Mouse (Mus musculus) embryonic facial prominence, embryonic 15.5 days (tissue): ENCODE results near the gene Ppp4c. TPM values are rescaled to one million over a fixed set of nuclear protein-coding genes. Genes with fewer than 3 reads are reported as not detected.
A peak's percentile ranks its signal among the peaks of the same experiment; 100 is the strongest.
"Not testable (repeated sequence)": the region's sequence is repeated elsewhere in the genome, so short reads cannot be mapped to it uniquely, and the experiment has no call there.

Experiments used
- ATAC-seq: fragments of 200-750 bp; cut with Nextera tagmentation; 2 replicates; pipeline ENCODE4 v1.8.0; 2017; ENCODE audit warnings: low read depth, moderate TSS enrichment; ENCODE audit not compliant: insufficient number of reproducible peaks, low FRiP score, low TSS enrichment
- H3K27ac ChIP-seq: fragments of 300-500 bp; sonication (generic); replicated peaks from 2 replicates; pipeline ENCODE4 v1.5.1; 2015; ENCODE audit warnings: mild to moderate bottlenecking, inconsistent platforms
- H3K27me3 ChIP-seq: fragments of 300-500 bp; sonication (generic); 2 replicates; pipeline ENCODE4 v1.6.1; 2015; ENCODE audit warnings: inconsistent platforms
- H3K36me3 ChIP-seq: fragments of 300-500 bp; sonication (generic); 2 replicates; pipeline ENCODE4 v1.6.1; 2015; ENCODE audit warnings: mild to moderate bottlenecking, inconsistent platforms
- H3K4me1 ChIP-seq: fragments of 300-500 bp; sonication (generic); 2 replicates; pipeline ENCODE4 v1.6.1; 2015; ENCODE audit warnings: inconsistent platforms
- H3K4me2 ChIP-seq: fragments of 300-500 bp; sonication (generic); replicated peaks from 2 replicates; pipeline ENCODE4 v1.6.1; 2015; ENCODE audit warnings: mild to moderate bottlenecking, inconsistent platforms
- H3K4me3 ChIP-seq: fragments of 300-500 bp; sonication (generic); replicated peaks from 2 replicates; pipeline ENCODE4 v1.5.1; 2015; ENCODE audit warnings: mild to moderate bottlenecking, inconsistent platforms
- H3K9ac ChIP-seq: fragments of 300-500 bp; sonication (generic); 2 replicates; pipeline ENCODE4 v1.6.1; 2015; ENCODE audit warnings: inconsistent platforms
- H3K9me3 ChIP-seq: fragments of 300-500 bp; sonication (generic); replicated peaks from 2 replicates; pipeline ENCODE4 v1.6.1; 2016; ENCODE audit warnings: inconsistent platforms
- WGBS: fragments of 180-500 bp; shearing (Covaris S2); methylation state at CpG from one replicate; pipeline ENCODE4 v1.1.7; 2015; 5-methylcytosine and 5-hydroxymethylcytosine counted together
- polyA plus RNA-seq: library from polyadenylated mRNA; unstranded; fragments of >200 nt; fragmentation: Nextera tagmentation; extraction: Ambion mirVana; gene quantifications from 2 replicates; pipeline ENCODE4 v1.2.1, GENCODE M21; 2015

Gene Ppp4c
- polyA plus RNA-seq, 1 experiment from 2014 or later: 234 TPM

DNA sequence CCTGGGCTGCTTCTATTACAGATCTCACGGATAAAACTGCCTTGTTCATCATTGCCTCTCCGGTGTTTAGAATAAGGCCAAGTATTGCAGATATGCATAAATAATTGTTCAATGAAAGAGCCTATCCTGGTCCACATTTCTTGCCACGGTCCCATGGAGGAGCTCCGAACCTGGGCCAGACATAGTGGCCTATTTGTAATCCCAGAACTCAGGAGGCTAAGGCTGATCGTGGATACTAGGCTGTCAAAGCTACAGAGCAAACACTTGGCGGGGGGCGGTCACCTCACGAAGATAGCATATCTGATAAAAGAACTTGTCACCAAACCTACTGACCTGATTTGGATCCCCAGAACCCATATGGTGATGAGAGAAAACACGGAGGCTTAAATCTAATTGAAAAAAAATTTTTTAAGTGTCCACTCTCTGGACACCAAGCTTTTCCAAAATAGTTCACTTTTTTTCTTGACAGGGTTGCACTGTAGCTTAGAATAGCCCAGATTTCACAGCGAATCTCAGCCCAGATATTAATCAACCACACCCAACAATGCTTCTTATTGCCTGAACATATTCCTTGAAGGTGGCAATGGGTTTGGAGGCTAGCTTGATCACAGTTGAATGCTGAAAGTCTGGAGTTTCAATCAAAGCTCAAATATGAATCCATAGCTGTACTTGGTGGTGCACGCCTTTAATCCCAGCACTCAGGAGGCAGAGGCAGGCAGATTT lies 586 bp upstream of the Ppp4c start:
- peak overlapping the region; percentile 99 for H3K27ac ChIP-seq
- peaks cover 40% of the 10 kb centered on the region for H3K4me1 ChIP-seq
- peak; percentile 0; the same call in 1 of the 2 replicates for ATAC-seq
- H3K9me3 ChIP-seq: no peaks in the 10 kb centered on the region
- H3K4me2 ChIP-seq: peak overlapping the region; percentile 56
- H3K27me3 ChIP-seq: no peaks in the 10 kb centered on the region
- H3K4me3 ChIP-seq: peak overlapping the region; percentile 98
- WGBS: 25% methylated on average over 11 of the region's 11 CpGs
- H3K9ac ChIP-seq: 0 out of 2 replicates have a peak overlapping the region, but pooled peaks have one; percentile 6
- peaks cover 65% of the 10 kb centered on the region for H3K36me3 ChIP-seq

GRCm38 (mm10) chr7:126789141-126789540 lies 3.2 kb downstream of the Ppp4c start:
- Histone ChIP-seq H3K27me3 (no peaks in the 10 kb centered on the region), H3K4me3 (no peak overlapping the region), H3K36me3 (peaks cover 67% of the 10 kb centered on the region), H3K9ac (no peak overlapping the region), H3K4me2 (no peak overlapping the region), H3K4me1 (peaks cover 21% of the 10 kb centered on the region), H3K27ac (no peak overlapping the region), H3K9me3 (no peaks in the 10 kb centered on the region)
- WGBS: 88% methylated on average over 4 of the region's 4 CpGs
- no peak for ATAC-seq

GRCm38 (mm10) chr7:126786142-126786541 lies 6.2 kb downstream of the Ppp4c start:
- H3K36me3 ChIP-seq: peaks cover 67% of the 10 kb centered on the region
- H3K4me2 ChIP-seq: no peak overlapping the region
- no peak for ATAC-seq
- H3K27ac ChIP-seq: no peak overlapping the region
- no peaks in the 10 kb centered on the region for H3K27me3 ChIP-seq
- no peaks in the 10 kb centered on the region for H3K9me3 ChIP-seq
- WGBS: 91% methylated on average over 14 of the region's 14 CpGs
- peaks cover 14% of the 10 kb centered on the region for H3K4me1 ChIP-seq
- no peak overlapping the region for H3K9ac ChIP-seq
- H3K4me3 ChIP-seq: no peak overlapping the region

DNA sequence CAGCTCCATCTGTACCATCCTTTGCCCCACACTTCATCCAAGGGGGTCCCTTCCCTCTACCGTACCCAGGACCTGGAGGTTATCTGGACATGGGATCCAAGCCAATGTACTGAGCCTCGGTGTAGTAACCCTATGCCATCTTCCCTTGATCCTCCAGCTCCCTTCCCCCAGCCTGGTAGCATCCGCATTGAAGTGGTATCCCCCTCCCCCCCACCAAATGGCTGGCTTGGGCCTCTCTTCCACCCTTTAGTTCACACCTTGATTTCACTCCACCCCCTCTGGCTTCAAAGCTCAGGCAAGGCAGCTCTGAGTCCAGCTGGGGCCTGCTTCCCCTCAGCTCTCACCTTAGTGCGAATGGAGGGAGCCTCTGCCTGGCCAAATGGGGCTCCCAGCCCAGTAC lies 7.2 kb downstream of the Ppp4c start:
- Histone ChIP-seq H3K27ac (no peak overlapping the region), H3K4me3 (no peak overlapping the region), H3K9ac (no peak overlapping the region), H3K9me3 (no peaks in the 10 kb centered on the region), H3K36me3 (peaks cover 65% of the 10 kb centered on the region), H3K4me1 (peaks cover 17% of the 10 kb centered on the region), H3K4me2 (no peak overlapping the region), H3K27me3 (no peaks in the 10 kb centered on the region)
- 82% methylated on average over 4 of the region's 4 CpGs for WGBS
- no peak for ATAC-seq

DNA sequence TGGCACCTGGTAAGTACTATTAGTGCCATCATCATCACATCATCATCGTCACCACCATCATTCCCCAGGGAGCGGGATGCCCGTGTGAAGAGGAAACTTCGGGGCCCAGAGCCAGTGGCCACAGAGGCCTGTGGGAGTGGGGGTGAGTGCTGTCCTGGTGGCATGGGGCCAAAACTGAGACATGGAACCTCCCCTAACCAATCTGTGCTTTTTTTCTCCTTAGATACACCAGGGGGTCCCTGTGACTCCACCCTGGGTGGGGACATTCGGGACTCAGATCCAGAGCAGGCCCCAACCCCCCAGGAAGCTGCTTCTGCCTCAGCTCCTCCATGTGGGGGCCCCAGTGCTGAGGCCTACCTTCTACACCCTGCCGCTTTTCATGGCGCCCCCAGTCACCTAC lies 7.8 kb downstream of the Ppp4c start:
- no peak overlapping the region for H3K9ac ChIP-seq
- H3K36me3 ChIP-seq: peaks cover 59% of the 10 kb centered on the region
- no peak overlapping the region for H3K27ac ChIP-seq
- no peak overlapping the region for H3K4me3 ChIP-seq
- H3K4me2 ChIP-seq: no peak overlapping the region
- no peaks in the 10 kb centered on the region for H3K27me3 ChIP-seq
- H3K4me1 ChIP-seq: peaks cover 22% of the 10 kb centered on the region
- 80% methylated on average over 7 of the region's 7 CpGs for WGBS
- ATAC-seq: no peak
- H3K9me3 ChIP-seq: no peaks in the 10 kb centered on the region

DNA sequence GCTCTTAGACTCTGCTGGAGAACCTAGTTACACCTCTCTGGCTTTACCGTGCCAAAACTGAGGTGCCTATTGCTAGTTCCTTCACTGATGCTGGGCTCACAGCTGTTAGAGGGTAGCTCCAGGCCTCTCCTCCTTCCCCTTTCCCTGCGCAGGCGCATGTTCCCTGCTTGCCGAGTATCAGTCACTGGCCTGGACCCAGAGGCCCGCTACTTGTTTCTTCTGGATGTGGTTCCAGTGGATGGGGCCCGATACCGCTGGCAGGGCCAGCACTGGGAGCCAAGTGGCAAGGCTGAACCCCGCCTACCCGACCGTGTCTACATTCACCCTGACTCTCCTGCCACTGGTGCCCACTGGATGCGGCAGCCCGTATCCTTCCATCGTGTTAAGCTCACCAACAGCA lies 9.6 kb downstream of the Ppp4c start:
- 81% methylated on average over 13 of the region's 13 CpGs for WGBS
- no peak for ATAC-seq
- H3K36me3 ChIP-seq: peaks cover 49% of the 10 kb centered on the region
- H3K9me3 ChIP-seq: no peaks in the 10 kb centered on the region
- H3K4me1 ChIP-seq: peaks cover 29% of the 10 kb centered on the region
- no peak overlapping the region for H3K4me3 ChIP-seq
- H3K27ac ChIP-seq: no peak overlapping the region
- H3K27me3 ChIP-seq: no peaks in the 10 kb centered on the region
- no peak overlapping the region for H3K9ac ChIP-seq
- no peak overlapping the region for H3K4me2 ChIP-seq

DNA sequence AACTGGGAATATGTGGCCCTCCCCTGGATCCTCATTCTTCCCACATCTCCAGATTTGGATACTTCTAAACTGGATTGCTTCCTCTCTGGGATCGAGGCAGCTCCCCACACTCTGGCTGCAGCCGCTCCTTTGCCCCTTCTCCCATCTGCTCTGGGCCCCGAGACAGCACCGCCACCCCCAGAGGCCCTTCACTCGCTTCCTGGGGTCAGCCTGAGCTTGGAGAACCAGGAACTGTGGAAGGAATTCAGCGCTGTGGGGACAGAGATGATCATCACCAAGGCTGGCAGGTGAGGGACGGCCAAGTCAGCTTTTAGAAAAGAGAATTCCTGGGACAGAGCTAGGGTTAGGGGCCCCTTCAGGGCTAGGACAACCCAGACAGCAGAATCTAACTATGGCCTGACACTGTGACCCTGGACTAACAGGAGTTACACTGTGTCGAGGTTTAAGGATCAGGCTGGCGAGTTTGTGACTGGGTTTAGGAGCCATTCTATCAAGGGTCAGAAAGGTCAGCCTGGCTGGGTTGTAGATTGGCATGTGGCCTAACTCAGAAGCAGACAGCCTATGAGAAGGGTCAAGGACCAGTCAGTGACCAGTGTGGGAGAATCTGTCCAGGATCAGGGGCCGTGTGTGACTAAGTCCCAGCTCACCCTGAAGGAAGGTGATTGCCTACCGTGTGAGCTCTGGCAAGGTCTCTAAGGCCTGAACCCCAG lies 10.5 kb downstream of the Ppp4c start:
- 34% methylated on average over 11 of the region's 11 CpGs for WGBS
- Histone ChIP-seq H3K27me3 (no peaks in the 10 kb centered on the region), H3K27ac (no peak overlapping the region), H3K9me3 (no peaks in the 10 kb centered on the region), H3K4me1 (peaks cover 36% of the 10 kb centered on the region), H3K36me3 (peaks cover 40% of the 10 kb centered on the region), H3K4me2 (peak overlapping the region; percentile 90), H3K9ac (no peak overlapping the region), H3K4me3 (no peak overlapping the region)
- ATAC-seq: no peak

- ATAC-seq: no peak
- Histone ChIP-seq H3K4me1 (peaks cover 39% of the 10 kb centered on the region), H3K9me3 (no peaks in the 10 kb centered on the region), H3K27ac (peak within 1 kb of the TSS; percentile 48; the same call in 1 of the 2 replicates), H3K4me2 (peak within 1 kb of the TSS; percentile 90), H3K27me3 (no peaks in the 10 kb centered on the region), H3K4me3 (peak within 1 kb of the TSS; percentile 47), H3K9ac (peak within 1 kb of the TSS; percentile 40), H3K36me3 (peaks cover 33% of the 10 kb centered on the region)
- WGBS: 5% methylated on average over 22 of the region's 22 CpGs
Observed at GRCm38 (mm10) chr7:126780971-126781635, 11.2 kb downstream of the Ppp4c start, which contains the start of gene Tbx6. TSS of gene Tbx6 (plus strand) at chr7:126781483.

- Histone ChIP-seq H3K4me2 (peak overlapping the region; percentile 90), H3K4me3 (peak overlapping the region; percentile 47), H3K4me1 (peaks cover 46% of the 10 kb centered on the region), H3K9ac (peak overlapping the region; percentile 40), H3K9me3 (no peaks in the 10 kb centered on the region), H3K36me3 (peaks cover 26% of the 10 kb centered on the region), H3K27ac (peak overlapping the region; percentile 48), H3K27me3 (no peaks in the 10 kb centered on the region)
- WGBS: under 1% methylated on average over 21 of the region's 21 CpGs
- peak; percentile 48; the same call in 1 of the 2 replicates for ATAC-seq
Observed at GRCm38 (mm10) chr7:126779983-126780970, 12.0 kb downstream of the Ppp4c start.

- not testable (repeated sequence) for H3K27me3 ChIP-seq, ATAC-seq, H3K9me3 ChIP-seq, H3K9ac ChIP-seq, H3K27ac ChIP-seq, H3K4me3 ChIP-seq, H3K4me2 ChIP-seq
- peaks cover 46% of the 10 kb centered on the region for H3K4me1 ChIP-seq
- WGBS: 92% methylated on average over 7 of the region's 7 CpGs
- peaks cover 14% of the 10 kb centered on the region for H3K36me3 ChIP-seq
Observed at GRCm38 (mm10) chr7:126779101-126779500, 13.2 kb downstream of the Ppp4c start.
